8 mouse cellular contexts compared by ENCODE assay signal in genomic region chr2:160646144-160646844, GRCm38 (mm10). TPM values are rescaled to one million over a fixed set of nuclear protein-coding genes. Genes with fewer than 3 reads are reported as not detected.
DNase-seq lines count a peak whose midpoint lies in the region; ATAC-seq and TF ChIP-seq lines count a peak whose summit lies in the region.

No protein-coding gene starts in this region.

- H3K27me3 ChIP-seq in heart, embryonic 10.5 days (ENCODE audit: insufficient read depth, poor library complexity, severe bottlenecking) = no peaks in the 10 kb centered on the region
- H3K27me3 ChIP-seq in kidney, embryonic 14.5 days (ENCODE audit: control insufficient read depth, insufficient read depth, low read length) = no peaks in the 10 kb centered on the region
- no peaks in the 10 kb centered on the region for H3K27me3 ChIP-seq in liver, embryonic 14.5 days (ENCODE audit: control insufficient read depth, insufficient read depth, low read length)
- H3K27me3 ChIP-seq in stomach, embryonic 16.5 days (ENCODE audit: control insufficient read depth, insufficient read depth, low read length) = no peaks in the 10 kb centered on the region

- ATAC-seq in kidney, embryonic 14.5 days (ENCODE audit: low FRiP score, low TSS enrichment) = peak; percentile 49
- peak; percentile 55 for ATAC-seq in liver, embryonic 14.5 days (ENCODE audit: insufficient read depth)
- peak; percentile 20; the same call in 1 of the 2 replicates for ATAC-seq in stomach, embryonic 16.5 days (ENCODE audit: insufficient read depth, low FRiP score)

- peak; percentile 50 for DNase-seq in 3T3-L1 (ENCODE audit: low read depth, low spot score)
- peak; percentile 64 for DNase-seq in adipocyte (ENCODE audit: low spot score)
- peak; percentile 75 for DNase-seq in embryo, embryonic 9.5 days (ENCODE audit: extremely low spot score)
- peak; percentile 85 for DNase-seq in heart, embryonic 10.5 days (ENCODE audit: low spot score)
- DNase-seq in liver, embryonic 14.5 days (ENCODE audit: low read depth in 3 of 3, low spot score in 3 of 3) = no peak
- peak; percentile 83 for DNase-seq in neural tube, embryonic 10.5 days (ENCODE audit: extremely low spot score, low spot score)

- peak overlapping the region; percentile 100 for H3K27ac ChIP-seq in heart, embryonic 10.5 days
- peak overlapping the region; percentile 99 for H3K27ac ChIP-seq in kidney, embryonic 14.5 days (ENCODE audit: low read depth, low read length)
- peak overlapping the region; percentile 92 for H3K27ac ChIP-seq in liver, embryonic 14.5 days
- H3K27ac ChIP-seq in stomach, embryonic 16.5 days (ENCODE audit: low read length) = peak overlapping the region; percentile 98

- H3K36me3 ChIP-seq in heart, embryonic 10.5 days = no peaks in the 10 kb centered on the region
- no peaks in the 10 kb centered on the region; the same call in 1 of the 2 replicates for H3K36me3 ChIP-seq in kidney, embryonic 14.5 days (ENCODE audit: control insufficient read depth, insufficient read depth, low read length)
- peaks cover 4% of the 10 kb centered on the region; the same call in 1 of the 2 replicates for H3K36me3 ChIP-seq in liver, embryonic 14.5 days (replicated peaks; ENCODE audit: control insufficient read depth, insufficient read depth, low read depth)
- no peaks in the 10 kb centered on the region for H3K36me3 ChIP-seq in stomach, embryonic 16.5 days (ENCODE audit: control insufficient read depth, insufficient read depth, low read length)

- H3K9ac ChIP-seq in kidney, embryonic 14.5 days (ENCODE audit: low read depth, low read length) = peak overlapping the region; percentile 100
- peak overlapping the region; percentile 100 for H3K9ac ChIP-seq in liver, embryonic 14.5 days (replicated peaks)
- peak overlapping the region; percentile 100 for H3K9ac ChIP-seq in stomach, embryonic 16.5 days (ENCODE audit: low read length)

- no peaks in the 10 kb centered on the region for H3K9me3 ChIP-seq in heart, embryonic 10.5 days
- no peaks in the 10 kb centered on the region for H3K9me3 ChIP-seq in kidney, embryonic 14.5 days (ENCODE audit: control insufficient read depth, low read length)
- no peaks in the 10 kb centered on the region for H3K9me3 ChIP-seq in liver, embryonic 14.5 days (ENCODE audit: control insufficient read depth, low read length)
- H3K9me3 ChIP-seq in stomach, embryonic 16.5 days (replicated peaks; ENCODE audit: control insufficient read depth, low read length) = no peaks in the 10 kb centered on the region

- TF ChIP-seq CTCF in liver, embryonic 14.5 days (IDR thresholded peaks at IDR 0.05; ENCODE audit: low read depth) = no peak

- WGBS in heart, embryonic 10.5 days = 1% methylated on average over 70 of the region's 76 CpGs
- WGBS in kidney, embryonic 14.5 days = under 1% methylated on average over 65 of the region's 76 CpGs
- under 1% methylated on average over 75 of the region's 76 CpGs for WGBS in liver, embryonic 14.5 days (ENCODE audit: insufficient replicate concordance)
- under 1% methylated on average over 75 of the region's 76 CpGs for WGBS in stomach, embryonic 16.5 days

- peaks cover 25% of the 10 kb centered on the region for H3K4me1 ChIP-seq in heart, embryonic 10.5 days
- H3K4me1 ChIP-seq in kidney, embryonic 14.5 days (ENCODE audit: control insufficient read depth, insufficient read depth, low read length) = peaks cover 17% of the 10 kb centered on the region; the same call in 1 of the 2 replicates
- peaks cover 10 to 14% of the 10 kb centered on the region in 2 experiments for H3K4me1 ChIP-seq in liver, embryonic 14.5 days (replicated peaks; ENCODE audit: control insufficient read depth in 2 of 2, insufficient read depth in 2 of 2, low read length in 1 of 2)
- H3K4me1 ChIP-seq in stomach, embryonic 16.5 days (ENCODE audit: control insufficient read depth, insufficient read depth, low read length) = peaks cover 18% of the 10 kb centered on the region

- no peak for TF ChIP-seq EP300 in liver, embryonic 14.5 days (IDR thresholded peaks at IDR 0.05; ENCODE audit: low read depth)

- peak overlapping the region; percentile 99 for H3K4me3 ChIP-seq in heart, embryonic 10.5 days
- peak overlapping the region; percentile 99 for H3K4me3 ChIP-seq in kidney, embryonic 14.5 days (ENCODE audit: low read length)
- H3K4me3 ChIP-seq in liver, embryonic 14.5 days (ENCODE audit: insufficient read depth in 1 of 2, low read depth in 2 of 2, low read length in 2 of 2) = peak overlapping the region; percentile 67 to 91
- H3K4me3 ChIP-seq in stomach, embryonic 16.5 days (replicated peaks; ENCODE audit: low read length) = peak overlapping the region; percentile 75

- H3K4me2 ChIP-seq in kidney, embryonic 14.5 days (replicated peaks; ENCODE audit: low read depth, low read length) = peak overlapping the region; percentile 63
- H3K4me2 ChIP-seq in liver, embryonic 14.5 days (ENCODE audit: low read depth) = peak overlapping the region; percentile 93
- H3K4me2 ChIP-seq in stomach, embryonic 16.5 days (ENCODE audit: low read depth, low read length) = peak overlapping the region; percentile 31; the same call in 1 of the 2 replicates

RNA-seq across cellular contexts. Expression of gene Top1, which starts 0.6 kb away (rescaled TPM):
- polyA plus RNA-seq in heart, embryonic 10.5 days (2016; fragmentation: Nextera tagmentation; extraction: Ambion mirVana) = 54.7 and 69.5 TPM in 2 replicates
- polyA plus RNA-seq in kidney, embryonic 14.5 days (2014; fragmentation: Nextera tagmentation; extraction: Ambion mirVana) = 108 and 120 TPM in 2 replicates
- polyA plus RNA-seq in liver, embryonic 14.5 days (2012; rRNA removed) = 17.9 and 33.6 TPM in 2 replicates
- 51.2 and 58.0 TPM in 2 replicates for polyA plus RNA-seq in liver, embryonic 14.5 days (2014; fragmentation: Nextera tagmentation; extraction: Ambion mirVana)
- polyA plus RNA-seq in stomach, embryonic 16.5 days (2015; fragmentation: Nextera tagmentation; extraction: Ambion mirVana) = 55.4 and 64.1 TPM in 2 replicates

Comparison
In these comparisons a context has a peak if more than half of its experiments do, and no peak if none do; other contexts are left out.
1. DNase-seq: peak in 3T3-L1 (single experiment), adipocyte (single experiment), embryo, embryonic 9.5 days (single experiment), heart, embryonic 10.5 days (single experiment) and neural tube, embryonic 10.5 days (single experiment); none in liver, embryonic 14.5 days (0 of 3).
2. H3K4me2 ChIP-seq: peak in every context shown above with its lines; median percentile 93 in liver, embryonic 14.5 days; 63 in kidney, embryonic 14.5 days; 31 in stomach, embryonic 16.5 days.
3. Peak in every context shown above with its lines, with median percentiles within 50 percentile points of each other: H3K27ac ChIP-seq, H3K4me3 ChIP-seq, ATAC-seq and H3K9ac ChIP-seq.